Mouse (Mus musculus): ENCODE data around the gene Pigr. TPM values are rescaled to one million over a fixed set of nuclear protein-coding genes. Genes with fewer than 3 reads are reported as not detected.

The Pigr gene
- polyA plus RNA-seq, 1 experiment from 2014 or later = not detected

DNA sequence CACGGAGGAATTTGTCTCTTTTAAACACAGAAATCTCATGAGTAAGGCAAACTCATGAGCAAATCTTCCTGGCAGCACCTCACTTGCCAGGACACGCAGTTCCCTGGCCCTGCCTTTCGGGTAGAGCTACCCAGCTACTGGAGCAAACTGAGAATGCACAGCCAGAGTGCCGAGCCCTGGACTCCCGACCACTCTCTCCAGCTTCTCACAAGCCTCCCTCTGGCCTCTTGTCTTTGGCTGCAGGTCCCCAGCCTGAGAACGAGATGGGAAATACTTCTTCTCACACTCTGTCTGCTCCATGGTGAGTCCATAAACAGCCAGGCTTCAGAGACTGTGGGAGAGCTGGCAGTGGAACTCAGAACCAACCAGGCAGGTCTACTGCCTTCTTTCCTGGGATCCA is 23.5 kb upstream of the Pigr start:
- no peak overlapping the region for H3K4me3 ChIP-seq
- peaks cover 8% of the 10 kb centered on the region; the same call in 1 of the 2 replicates for H3K4me1 ChIP-seq
- no peaks in the 10 kb centered on the region for H3K27me3 ChIP-seq (replicated peaks; ENCODE audit: low read depth, poor library complexity, severe bottlenecking)
- H3K36me3 ChIP-seq (replicated peaks) = no peaks in the 10 kb centered on the region
- no peak overlapping the region for H3K27ac ChIP-seq (replicated peaks)
- no peak for DNase-seq (ENCODE audit: low spot score)
- H3K9me3 ChIP-seq = no peaks in the 10 kb centered on the region
- WGBS = 60% methylated on average over 6 of the region's 6 CpGs

DNA sequence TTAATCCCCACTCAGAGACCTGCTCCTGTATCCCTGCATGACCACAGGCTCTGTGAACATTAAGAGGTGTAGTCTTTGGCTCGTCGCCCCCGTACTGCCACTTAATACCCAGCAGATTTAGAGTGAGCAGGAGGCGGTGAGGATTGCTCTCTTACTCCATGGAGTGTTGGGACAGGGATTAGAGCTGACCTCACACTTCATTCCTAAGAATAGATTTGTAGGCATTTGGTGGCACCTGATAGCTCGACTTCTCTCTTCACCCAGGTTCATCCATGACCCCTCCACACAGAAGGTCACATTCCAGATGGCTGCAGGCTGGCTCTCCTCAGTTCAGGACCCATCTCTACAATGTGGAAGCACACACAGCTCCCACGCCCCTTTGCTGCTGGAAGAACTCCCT is 22.2 kb upstream of the Pigr start:
- Histone ChIP-seq H3K9me3 (no peaks in the 10 kb centered on the region), H3K27me3 (replicated peaks; ENCODE audit: low read depth, poor library complexity, severe bottlenecking) (no peaks in the 10 kb centered on the region), H3K4me1 (peaks cover 8% of the 10 kb centered on the region; the same call in 1 of the 2 replicates), H3K27ac (replicated peaks) (no peak overlapping the region), H3K36me3 (replicated peaks) (no peaks in the 10 kb centered on the region), H3K4me3 (no peak overlapping the region)
- DNase-seq (ENCODE audit: low spot score) = no peak
- WGBS = 69% methylated on average over 6 of the region's 6 CpGs

DNA sequence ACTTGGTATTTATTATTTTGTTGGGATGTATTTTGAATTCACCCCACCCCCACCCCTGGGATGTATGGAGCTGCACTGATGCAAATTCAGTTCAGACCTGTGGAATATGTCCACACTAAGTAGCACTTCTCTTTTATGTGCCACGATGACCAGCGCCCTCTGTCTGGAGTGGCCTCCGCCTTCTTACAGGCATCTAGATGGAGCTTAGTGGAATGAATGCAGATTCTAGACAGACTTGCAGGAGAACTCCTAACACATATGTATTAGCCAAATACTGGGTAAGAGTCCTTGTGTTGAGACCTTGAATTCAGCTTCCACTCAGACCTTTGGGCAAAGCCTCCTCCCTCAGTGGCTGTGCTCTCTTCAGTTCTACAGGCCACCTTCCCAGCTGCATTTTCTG is 15.6 kb upstream of the Pigr start:
- Histone ChIP-seq H3K27ac (replicated peaks) (no peak overlapping the region), H3K9me3 (no peaks in the 10 kb centered on the region), H3K4me3 (no peak overlapping the region), H3K36me3 (replicated peaks) (no peaks in the 10 kb centered on the region), H3K27me3 (replicated peaks; ENCODE audit: low read depth, poor library complexity, severe bottlenecking) (no peaks in the 10 kb centered on the region), H3K4me1 (no peaks in the 10 kb centered on the region)
- no peak for DNase-seq (ENCODE audit: low spot score)
- WGBS = 92% methylated on average over 3 of the region's 3 CpGs

DNA sequence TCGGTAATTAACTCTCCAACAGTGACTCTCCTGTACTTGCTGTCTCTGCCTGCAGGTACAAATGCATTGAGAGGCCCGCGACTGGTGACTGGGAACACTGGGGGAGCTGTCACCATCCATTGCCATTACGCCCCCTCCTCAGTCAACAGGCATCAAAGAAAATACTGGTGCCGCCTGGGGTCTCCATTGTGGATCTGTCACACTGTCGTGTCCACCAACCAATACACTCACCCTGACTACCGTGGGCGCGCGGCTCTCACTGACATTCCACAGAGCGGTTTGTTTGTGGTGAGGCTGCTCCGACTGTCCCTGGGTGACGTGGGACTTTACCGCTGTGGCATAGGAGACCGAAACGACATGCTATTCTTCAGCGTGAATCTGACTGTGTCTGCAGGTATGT is 15.2 kb upstream of the Pigr start:
- no peak overlapping the region for H3K27ac ChIP-seq (replicated peaks)
- no peak for DNase-seq (ENCODE audit: low spot score)
- H3K4me3 ChIP-seq = no peak overlapping the region
- no peaks in the 10 kb centered on the region for H3K4me1 ChIP-seq
- H3K36me3 ChIP-seq (replicated peaks) = no peaks in the 10 kb centered on the region
- no peaks in the 10 kb centered on the region for H3K9me3 ChIP-seq
- H3K27me3 ChIP-seq (replicated peaks; ENCODE audit: low read depth, poor library complexity, severe bottlenecking) = no peaks in the 10 kb centered on the region
- WGBS = 69% methylated on average over 17 of the region's 17 CpGs

DNA sequence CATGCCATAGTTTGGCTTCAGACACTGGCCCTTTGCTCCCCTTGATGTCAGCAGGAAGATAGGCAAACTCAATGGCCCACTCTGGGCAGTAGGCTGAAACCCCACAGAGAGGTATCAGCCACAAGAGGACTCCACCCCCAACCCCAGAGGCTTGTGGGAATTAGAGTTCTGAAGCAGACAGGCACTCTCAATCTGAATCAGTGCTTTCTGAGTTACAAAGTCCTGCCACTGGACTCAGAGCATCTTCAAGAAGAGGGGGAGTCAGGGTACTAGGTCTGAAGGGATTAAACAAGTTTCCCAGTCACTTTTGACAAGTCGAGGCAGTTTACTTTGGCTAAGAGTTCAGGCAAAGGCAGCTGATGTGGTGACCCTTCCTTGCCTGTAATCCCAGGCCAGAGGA is 6.7 kb upstream of the Pigr start:
- H3K27ac ChIP-seq (replicated peaks) = no peak overlapping the region
- DNase-seq (ENCODE audit: low spot score) = no peak
- H3K36me3 ChIP-seq (replicated peaks) = no peaks in the 10 kb centered on the region
- H3K9me3 ChIP-seq = no peaks in the 10 kb centered on the region
- no peaks in the 10 kb centered on the region for H3K4me1 ChIP-seq
- WGBS = 63% methylated on average over 1 of the region's 1 CpGs
- H3K4me3 ChIP-seq = no peak overlapping the region
- H3K27me3 ChIP-seq (replicated peaks; ENCODE audit: low read depth, poor library complexity, severe bottlenecking) = no peaks in the 10 kb centered on the region

DNA sequence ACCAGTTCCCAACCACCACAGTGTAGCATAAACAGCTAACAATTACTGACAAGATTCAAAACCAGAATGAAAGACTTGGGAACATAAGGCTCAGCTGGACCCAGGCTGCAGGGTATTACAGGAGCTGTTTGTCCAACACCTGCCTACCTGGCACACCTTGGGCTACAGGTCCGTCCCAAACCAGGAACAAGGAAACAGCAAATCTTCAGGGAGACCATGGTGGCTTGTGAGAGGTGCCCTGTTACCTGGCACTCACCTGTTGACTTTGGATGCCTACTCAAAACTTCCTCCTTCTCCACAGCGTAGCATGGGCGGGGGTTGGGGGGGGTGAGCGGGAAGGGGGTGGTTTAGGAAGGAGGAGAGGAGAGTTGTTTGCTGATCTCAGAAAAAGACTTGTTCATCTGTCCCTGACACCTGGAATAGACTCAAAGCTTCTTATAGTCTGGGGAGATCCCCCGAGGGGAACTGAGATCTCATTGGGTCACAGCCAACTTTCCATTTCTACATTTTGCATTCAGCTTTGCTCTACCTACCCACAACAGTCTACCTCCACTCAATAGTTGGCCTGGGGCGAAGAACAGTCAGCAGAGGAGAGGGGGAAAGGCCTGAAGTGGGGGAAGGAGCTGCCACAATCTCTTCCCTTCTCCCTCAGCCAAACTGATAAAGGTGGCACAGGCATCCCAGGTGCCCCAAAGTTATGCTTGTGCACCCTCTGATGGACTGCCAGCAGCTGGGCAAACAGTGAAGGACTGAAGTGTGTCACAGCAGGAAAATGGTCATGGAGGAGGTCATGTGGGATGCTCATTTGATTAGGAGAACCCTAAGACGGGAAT is 6.0 kb upstream of the Pigr start:
- Histone ChIP-seq H3K36me3 (replicated peaks) (no peaks in the 10 kb centered on the region), H3K27ac (replicated peaks) (no peak overlapping the region), H3K9me3 (no peaks in the 10 kb centered on the region), H3K27me3 (replicated peaks; ENCODE audit: low read depth, poor library complexity, severe bottlenecking) (no peaks in the 10 kb centered on the region), H3K4me1 (no peaks in the 10 kb centered on the region), H3K4me3 (no peak overlapping the region)
- no peak for DNase-seq (ENCODE audit: low spot score)
- WGBS = 85% methylated on average over 7 of the region's 7 CpGs

DNA sequence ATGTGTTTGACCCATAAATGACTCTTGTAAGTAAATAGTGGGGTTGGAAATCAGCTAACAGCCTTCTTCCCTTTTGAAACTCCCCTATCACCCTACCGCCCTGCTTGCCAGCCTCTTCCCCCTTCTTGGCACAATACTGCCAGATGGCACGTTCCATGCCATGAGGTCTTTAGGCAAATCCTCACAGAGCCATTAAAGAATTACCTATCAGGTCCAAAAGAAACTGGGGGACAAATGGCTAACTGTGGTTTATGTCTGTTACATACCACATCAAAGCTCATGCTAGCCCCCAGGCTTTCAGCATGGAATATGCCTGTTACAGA is 5.4 kb upstream of the Pigr start:
- H3K27ac ChIP-seq (replicated peaks) = no peak overlapping the region
- H3K36me3 ChIP-seq (replicated peaks) = no peaks in the 10 kb centered on the region
- H3K27me3 ChIP-seq (replicated peaks; ENCODE audit: low read depth, poor library complexity, severe bottlenecking) = no peaks in the 10 kb centered on the region
- 92% methylated on average over 2 of the region's 2 CpGs for WGBS
- no peak for DNase-seq (ENCODE audit: low spot score)
- no peak overlapping the region for H3K4me3 ChIP-seq
- no peaks in the 10 kb centered on the region for H3K9me3 ChIP-seq
- H3K4me1 ChIP-seq = no peaks in the 10 kb centered on the region

DNA sequence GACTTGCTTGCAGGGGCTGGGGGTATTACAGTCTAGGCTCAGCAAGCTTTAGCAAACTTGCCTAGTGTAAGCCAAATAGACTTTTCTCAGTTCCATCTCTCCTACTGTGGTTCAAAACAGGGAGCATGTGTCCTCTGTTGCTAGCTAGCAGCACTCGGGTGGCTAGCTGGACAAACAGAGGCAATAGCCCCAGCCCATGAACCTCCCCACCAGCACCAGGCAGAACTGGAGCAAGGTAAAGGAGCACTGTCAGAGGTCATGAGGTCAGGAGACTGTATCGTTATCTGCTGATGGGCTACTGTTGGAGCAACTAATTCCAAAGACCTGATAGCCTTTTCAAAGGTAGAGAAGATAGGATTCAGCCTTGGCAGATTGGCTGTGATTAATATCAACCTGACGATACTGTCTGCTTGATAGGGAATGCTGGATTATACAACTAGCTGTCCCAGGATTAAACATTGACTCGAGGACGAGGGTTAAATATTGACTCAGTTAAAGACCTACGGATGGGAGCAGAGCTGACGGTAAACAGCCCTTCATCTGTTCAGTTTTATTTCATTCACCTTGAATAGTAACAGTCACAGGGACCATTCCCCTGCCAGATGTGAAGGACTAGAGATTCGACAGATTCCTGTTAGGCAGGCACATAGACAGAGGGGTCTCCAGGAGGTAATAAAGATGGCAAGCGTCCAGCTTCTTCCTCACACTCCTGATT is 4.4 kb upstream of the Pigr start:
- Histone ChIP-seq H3K4me1 (no peaks in the 10 kb centered on the region), H3K4me3 (no peak overlapping the region), H3K9me3 (no peaks in the 10 kb centered on the region), H3K36me3 (replicated peaks) (no peaks in the 10 kb centered on the region), H3K27ac (replicated peaks) (no peak overlapping the region), H3K27me3 (replicated peaks; ENCODE audit: low read depth, poor library complexity, severe bottlenecking) (no peaks in the 10 kb centered on the region)
- DNase-seq (ENCODE audit: low spot score) = no peak
- 86% methylated on average over 9 of the region's 9 CpGs for WGBS

DNA sequence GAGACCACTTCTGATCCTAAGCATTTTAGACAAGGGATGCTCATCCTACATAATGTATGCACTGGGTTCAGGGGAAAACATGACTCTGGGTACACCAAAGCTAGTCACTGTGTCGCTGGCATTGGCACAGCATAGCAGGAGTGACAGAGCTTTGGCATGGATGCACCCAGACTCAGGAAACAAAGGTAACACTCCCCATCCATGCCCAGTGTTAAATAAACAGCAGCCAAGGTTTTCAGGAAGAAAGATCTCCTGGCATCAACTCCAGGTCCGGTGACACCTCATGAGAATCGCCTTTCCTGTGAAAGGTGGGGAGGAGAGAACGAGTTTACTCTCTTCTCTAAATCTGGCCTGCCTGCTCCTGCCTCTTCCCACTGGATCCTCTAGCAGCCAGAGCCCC is 2.2 kb downstream of the Pigr start:
- no peak for DNase-seq (ENCODE audit: low spot score)
- 86% methylated on average over 4 of the region's 4 CpGs for WGBS
- H3K27ac ChIP-seq (replicated peaks) = no peak overlapping the region

DNA sequence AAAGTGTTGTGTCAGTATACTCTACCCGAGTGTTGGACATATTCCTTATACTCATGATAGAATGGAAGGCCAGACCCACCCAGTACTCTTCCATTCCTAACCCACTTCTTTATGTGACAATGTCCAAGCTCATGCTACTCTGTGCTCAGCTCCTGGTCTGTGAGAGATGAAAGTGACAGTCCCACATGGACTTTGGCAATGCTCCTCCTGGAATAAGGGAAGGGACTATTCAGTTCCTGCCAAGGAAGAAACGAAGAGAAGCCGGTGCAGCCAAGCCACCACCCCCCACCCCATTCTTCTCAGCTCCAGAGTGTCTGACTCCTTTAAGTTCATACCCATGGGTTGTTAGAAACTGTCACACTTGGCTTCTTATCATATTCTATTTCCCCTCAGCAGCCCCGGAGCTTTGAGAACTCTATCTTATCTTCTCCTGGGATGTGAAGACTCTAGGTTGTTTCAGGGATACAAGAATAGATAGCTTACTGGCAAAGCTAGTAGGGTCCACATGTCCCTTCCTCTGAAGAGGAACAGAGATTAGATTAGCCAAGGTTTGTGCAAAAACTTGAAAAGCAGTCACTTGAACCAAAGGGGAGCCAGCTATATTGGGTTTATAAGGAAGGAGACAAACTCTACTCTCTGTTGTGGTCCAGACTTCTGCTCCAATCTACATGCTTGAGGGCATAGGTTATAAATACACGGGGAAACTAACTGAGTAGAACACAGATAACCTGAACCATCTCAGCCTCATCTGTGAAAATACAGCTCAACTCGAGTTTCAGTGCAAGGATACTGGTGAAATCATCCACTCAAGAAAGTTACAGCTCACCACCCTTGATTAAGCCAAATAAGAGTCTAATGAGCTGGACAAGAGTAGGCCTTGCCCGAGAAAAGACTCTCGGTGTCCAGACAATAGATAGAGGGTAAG is 3.7 kb downstream of the Pigr start:
- Histone ChIP-seq H3K9me3 (no peaks in the 10 kb centered on the region), H3K4me3 (no peak overlapping the region), H3K4me1 (no peaks in the 10 kb centered on the region), H3K36me3 (replicated peaks) (no peaks in the 10 kb centered on the region), H3K27me3 (replicated peaks; ENCODE audit: low read depth, poor library complexity, severe bottlenecking) (no peaks in the 10 kb centered on the region), H3K27ac (replicated peaks) (no peak overlapping the region)
- WGBS = 82% methylated on average over 8 of the region's 8 CpGs
- no peak for DNase-seq (ENCODE audit: low spot score)

More for the DNA sequence above, 2.2 kb downstream of the Pigr start:
- Histone ChIP-seq H3K9me3 (no peaks in the 10 kb centered on the region), H3K4me1 (no peaks in the 10 kb centered on the region), H3K4me3 (no peak overlapping the region), H3K27me3 (replicated peaks; ENCODE audit: low read depth, poor library complexity, severe bottlenecking) (no peaks in the 10 kb centered on the region), H3K36me3 (replicated peaks) (no peaks in the 10 kb centered on the region)

DNA sequence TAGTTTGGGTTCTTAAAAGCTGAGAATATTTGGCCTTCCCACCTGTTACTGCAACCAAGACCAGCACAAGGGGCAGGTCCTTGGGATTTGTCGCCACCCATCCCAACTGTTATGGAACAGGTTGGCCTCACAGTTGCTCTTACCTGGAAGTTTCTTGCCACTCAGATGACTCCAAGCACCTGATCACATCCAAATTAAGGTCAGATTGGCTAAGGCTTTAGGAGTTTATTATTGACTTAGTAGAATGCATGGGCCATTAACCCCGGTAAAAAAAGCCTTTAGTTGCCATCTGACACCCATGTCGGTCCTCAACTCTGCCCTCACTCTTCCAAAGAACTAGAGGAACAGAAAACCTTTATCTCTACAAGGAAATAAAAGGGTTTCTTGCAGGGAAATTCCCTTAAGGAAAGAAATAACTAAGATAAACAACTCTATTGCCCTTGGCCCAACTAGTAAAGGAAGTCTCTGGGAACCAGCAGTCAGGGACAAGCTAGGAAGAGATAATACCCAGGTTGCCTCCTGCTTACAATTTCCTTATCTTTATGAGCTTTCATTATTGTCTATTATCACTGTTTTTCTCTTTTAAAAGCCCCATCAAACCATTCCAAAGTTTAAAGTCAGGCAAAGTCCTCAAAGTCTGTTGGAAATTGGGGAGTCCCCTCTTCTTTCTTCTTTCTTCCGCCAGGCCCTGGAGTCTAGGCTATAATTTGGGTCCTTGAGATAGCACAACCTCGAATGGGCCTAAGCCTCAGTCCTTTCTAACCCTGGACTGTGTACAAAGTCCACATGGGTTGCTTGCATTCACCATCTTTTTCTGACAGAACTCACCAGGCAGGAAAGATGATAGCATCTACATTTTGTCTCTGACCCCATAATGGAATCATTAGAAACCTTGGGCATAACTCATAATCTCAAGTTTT is 6.0 kb downstream of the Pigr start:
- no peaks in the 10 kb centered on the region for H3K4me1 ChIP-seq
- H3K9me3 ChIP-seq = no peaks in the 10 kb centered on the region
- no peak overlapping the region for H3K4me3 ChIP-seq
- DNase-seq (ENCODE audit: low spot score) = no peak
- no peaks in the 10 kb centered on the region for H3K27me3 ChIP-seq (replicated peaks; ENCODE audit: low read depth, poor library complexity, severe bottlenecking)
- H3K36me3 ChIP-seq (replicated peaks) = no peaks in the 10 kb centered on the region
- H3K27ac ChIP-seq (replicated peaks) = no peak overlapping the region
- 80% methylated on average over 5 of the region's 5 CpGs for WGBS
